Mouse (Mus musculus) lung, embryonic 16.5 days (tissue): ENCODE results near the gene Mthfd2. TPM values are rescaled to one million over a fixed set of nuclear protein-coding genes. Genes with fewer than 3 reads are reported as not detected.
"Not testable (repeated sequence)": the region's sequence is repeated elsewhere in the genome, so short reads cannot be mapped to it uniquely, and the experiment has no call there.

Experiments
- ATAC-seq: fragments of 200-750 bp; cut with Nextera tagmentation; 2 replicates; pipeline ENCODE4 v1.8.0; 2017; ENCODE audit warnings: low read depth, mild to moderate bottlenecking, moderate library complexity
- H3K27ac ChIP-seq: fragments of 300-500 bp; sonication (generic); 2 replicates; pipeline ENCODE4 v1.5.1; 2014; ENCODE audit warnings: mild to moderate bottlenecking, control low read depth, low read length
- H3K27me3 ChIP-seq: fragments of 300-500 bp; sonication (generic); 2 replicates; pipeline ENCODE4 v1.6.1; 2014; ENCODE audit warnings: low read depth, low read length, mixed read lengths; ENCODE audit not compliant: control insufficient read depth, insufficient read depth
- H3K36me3 ChIP-seq: fragments of 300-500 bp; sonication (generic); 2 replicates; pipeline ENCODE4 v1.6.1; 2014; ENCODE audit warnings: low read length; ENCODE audit not compliant: control insufficient read depth, insufficient read depth
- H3K4me1 ChIP-seq: fragments of 300-500 bp; sonication (generic); replicated peaks from 2 replicates; pipeline ENCODE4 v1.6.1; 2014; ENCODE audit warnings: low read length, mixed read lengths; ENCODE audit not compliant: control insufficient read depth, insufficient read depth
- H3K4me2 ChIP-seq: fragments of 300-500 bp; sonication (generic); 2 replicates; pipeline ENCODE4 v1.6.1; 2014; ENCODE audit warnings: low read depth, low read length, control low read depth
- H3K4me3 ChIP-seq: fragments of 300-500 bp; sonication (generic); 2 replicates; pipeline ENCODE4 v1.5.1; 2014; ENCODE audit warnings: mild to moderate bottlenecking, low read length, control low read depth
- H3K9ac ChIP-seq: fragments of 300-500 bp; sonication (generic); 2 replicates; pipeline ENCODE4 v1.6.1; 2014; ENCODE audit warnings: low read length, control low read depth
- H3K9me3 ChIP-seq: fragments of 300-500 bp; sonication (generic); 2 replicates; pipeline ENCODE4 v1.6.1; 2016; ENCODE audit warnings: low read length; ENCODE audit not compliant: control insufficient read depth
- WGBS: fragments of 180-500 bp; shearing (Covaris S2); extraction: QIAGEN DNeasy Blood & Tissue Kit; methylation state at CpG from one replicate; pipeline ENCODE4 v1.1.7; 2014; 5-methylcytosine and 5-hydroxymethylcytosine counted together
- polyA plus RNA-seq: library from polyadenylated mRNA; unstranded; fragments of >200 nt; fragmentation: Nextera tagmentation; extraction: Ambion mirVana; gene quantifications from 2 replicates; pipeline ENCODE4 v1.2.1, GENCODE M21; 2015

The Mthfd2 gene
- polyA plus RNA-seq, 1 experiment from 2014 or later: 27.4 TPM

GRCm38 (mm10) chr6:83345285-83345684 lies 19.6 kb upstream of the Mthfd2 start:
- WGBS: 82% methylated on average over 8 of the region's 8 CpGs
- H3K4me1 ChIP-seq, H3K9ac ChIP-seq, H3K27ac ChIP-seq, H3K27me3 ChIP-seq, H3K4me2 ChIP-seq, ATAC-seq, H3K4me3 ChIP-seq, H3K9me3 ChIP-seq: not testable (repeated sequence)
- H3K36me3 ChIP-seq: peaks cover 19% of the 10 kb centered on the region

GRCm38 (mm10) chr6:83342957-83343356 lies 17.2 kb upstream of the Mthfd2 start:
- no peak overlapping the region for H3K27ac ChIP-seq
- H3K9me3 ChIP-seq: no peaks in the 10 kb centered on the region
- no peak overlapping the region for H3K4me2 ChIP-seq
- no peaks in the 10 kb centered on the region for H3K4me1 ChIP-seq
- no peak overlapping the region for H3K9ac ChIP-seq
- WGBS: 89% methylated on average over 2 of the region's 2 CpGs
- H3K4me3 ChIP-seq: no peak overlapping the region
- no peaks in the 10 kb centered on the region for H3K27me3 ChIP-seq
- no peak for ATAC-seq
- peaks cover 37% of the 10 kb centered on the region for H3K36me3 ChIP-seq

GRCm38 (mm10) chr6:83341387-83341786 lies 15.7 kb upstream of the Mthfd2 start:
- Histone ChIP-seq H3K9me3 (no peaks in the 10 kb centered on the region), H3K4me3 (no peak overlapping the region), H3K4me2 (no peak overlapping the region), H3K27me3 (no peaks in the 10 kb centered on the region), H3K9ac (no peak overlapping the region), H3K27ac (no peak overlapping the region), H3K36me3 (peaks cover 39% of the 10 kb centered on the region), H3K4me1 (no peaks in the 10 kb centered on the region)
- 73% methylated on average over 3 of the region's 3 CpGs for WGBS
- no peak for ATAC-seq

GRCm38 (mm10) chr6:83327591-83328190 lies 2.0 kb upstream of the Mthfd2 start:
- H3K4me3 ChIP-seq: no peak overlapping the region
- H3K9me3 ChIP-seq: no peaks in the 10 kb centered on the region
- ATAC-seq: no peak
- H3K4me2 ChIP-seq: no peak overlapping the region
- H3K36me3 ChIP-seq: peaks cover 20% of the 10 kb centered on the region
- H3K4me1 ChIP-seq: peaks cover 11% of the 10 kb centered on the region
- H3K9ac ChIP-seq: no peak overlapping the region
- H3K27me3 ChIP-seq: no peaks in the 10 kb centered on the region
- H3K27ac ChIP-seq: no peak overlapping the region
- 85% methylated on average over 3 of the region's 3 CpGs for WGBS

- Histone ChIP-seq H3K4me1 (peaks cover 11% of the 10 kb centered on the region), H3K27me3 (no peaks in the 10 kb centered on the region), H3K9me3 (no peaks in the 10 kb centered on the region), H3K36me3 (peaks cover 14% of the 10 kb centered on the region), H3K27ac (no peak overlapping the region; the same call in 1 of the 2 replicates), H3K9ac (peak overlapping the region; percentile 90), H3K4me3 (peak overlapping the region; percentile 91), H3K4me2 (peak overlapping the region; percentile 74)
- no peak for ATAC-seq
- WGBS: 47% methylated on average over 6 of the region's 6 CpGs
Measured at GRCm38 (mm10) chr6:83326761-83327160, 1.1 kb upstream of the Mthfd2 start.

GRCm38 (mm10) chr6:83326394-83326736 lies 657 bp upstream of the Mthfd2 start:
- peak overlapping the region; percentile 91 for H3K4me3 ChIP-seq
- WGBS: 2% methylated on average over 6 of the region's 6 CpGs
- H3K9ac ChIP-seq: peak overlapping the region; percentile 90
- peak overlapping the region; percentile 94 for H3K27ac ChIP-seq
- H3K4me1 ChIP-seq: peaks cover 11% of the 10 kb centered on the region
- H3K9me3 ChIP-seq: no peaks in the 10 kb centered on the region
- peak overlapping the region; percentile 74 for H3K4me2 ChIP-seq
- H3K27me3 ChIP-seq: no peaks in the 10 kb centered on the region
- H3K36me3 ChIP-seq: peaks cover 10% of the 10 kb centered on the region
- no peak; the same call in 1 of the 2 replicates for ATAC-seq

- 57% methylated on average over 8 of the region's 8 CpGs for WGBS
- Histone ChIP-seq H3K4me1 (peaks cover 11% of the 10 kb centered on the region), H3K4me3 (no peak overlapping the region), H3K27ac (no peak overlapping the region), H3K4me2 (no peak overlapping the region), H3K9me3 (no peaks in the 10 kb centered on the region), H3K27me3 (no peaks in the 10 kb centered on the region), H3K9ac (no peak overlapping the region), H3K36me3 (no peaks in the 10 kb centered on the region; the same call in 1 of the 2 replicates)
- no peak for ATAC-seq
Measured at GRCm38 (mm10) chr6:83323652-83324419, 1.9 kb downstream of the Mthfd2 start.

- H3K27me3 ChIP-seq: no peaks in the 10 kb centered on the region
- no peak overlapping the region for H3K4me2 ChIP-seq
- H3K4me3 ChIP-seq: no peak overlapping the region
- no peak overlapping the region for H3K27ac ChIP-seq
- H3K4me1 ChIP-seq: peaks cover 11% of the 10 kb centered on the region
- no peak overlapping the region for H3K9ac ChIP-seq
- ATAC-seq: no peak
- H3K36me3 ChIP-seq: no peaks in the 10 kb centered on the region; the same call in 1 of the 2 replicates
- H3K9me3 ChIP-seq: no peaks in the 10 kb centered on the region
- WGBS: 60% methylated on average over 2 of the region's 2 CpGs
Measured at GRCm38 (mm10) chr6:83322794-83323193, 2.9 kb downstream of the Mthfd2 start.

- no peak overlapping the region for H3K4me2 ChIP-seq
- H3K27me3 ChIP-seq: no peaks in the 10 kb centered on the region
- WGBS: 29% methylated on average over 1 of the region's 1 CpGs
- H3K4me3 ChIP-seq: no peak overlapping the region
- no peaks in the 10 kb centered on the region for H3K36me3 ChIP-seq
- H3K9me3 ChIP-seq: no peaks in the 10 kb centered on the region
- no peak for ATAC-seq
- no peak overlapping the region for H3K9ac ChIP-seq
- no peak overlapping the region for H3K27ac ChIP-seq
- H3K4me1 ChIP-seq: peaks cover 6% of the 10 kb centered on the region
Measured at GRCm38 (mm10) chr6:83321927-83322326, 3.8 kb downstream of the Mthfd2 start.
